Mouse (Mus musculus) hindbrain, embryonic 15.5 days (tissue): ENCODE data around the gene Nckap1. TPM values are rescaled to one million over a fixed set of nuclear protein-coding genes. Genes with fewer than 3 reads are reported as not detected.

ENCODE experiments used
- ATAC-seq: fragments of 200-750 bp; cut with Nextera tagmentation; 2 replicates; pipeline ENCODE4 v1.8.0; 2017; ENCODE audit warnings: low read depth, moderate number of reproducible peaks, moderate TSS enrichment; ENCODE audit not compliant: low FRiP score
- H3K27ac ChIP-seq: fragments of 300-500 bp; sonication (generic); replicated peaks from 2 replicates; pipeline ENCODE4 v1.5.1; 2015; ENCODE audit warnings: mild to moderate bottlenecking, inconsistent platforms
- H3K27me3 ChIP-seq: fragments of 300-500 bp; sonication (generic); 2 replicates; pipeline ENCODE4 v1.6.1; 2015; ENCODE audit warnings: control low read depth, inconsistent platforms
- H3K36me3 ChIP-seq: fragments of 300-500 bp; sonication (generic); 2 replicates; pipeline ENCODE4 v1.6.1; 2015; ENCODE audit warnings: control low read depth, inconsistent platforms
- H3K4me1 ChIP-seq: fragments of 300-500 bp; sonication (generic); replicated peaks from 2 replicates; pipeline ENCODE4 v1.6.1; 2015; ENCODE audit warnings: control low read depth, inconsistent platforms
- H3K4me2 ChIP-seq: fragments of 300-500 bp; sonication (generic); 2 replicates; pipeline ENCODE4 v1.6.1; 2015; ENCODE audit warnings: moderate library complexity, mild to moderate bottlenecking, inconsistent platforms
- H3K4me3 ChIP-seq: fragments of 300-500 bp; sonication (generic); 2 replicates; pipeline ENCODE4 v1.5.1; 2015; ENCODE audit warnings: mild to moderate bottlenecking, inconsistent platforms
- H3K9ac ChIP-seq: fragments of 300-500 bp; sonication (generic); 2 replicates; pipeline ENCODE4 v1.6.1; 2015; ENCODE audit warnings: inconsistent platforms
- H3K9me3 ChIP-seq: fragments of 300-500 bp; sonication (generic); 2 replicates; pipeline ENCODE4 v1.6.1; 2016; ENCODE audit warnings: control low read depth, inconsistent platforms
- WGBS: fragments of 180-500 bp; shearing (Covaris S2); methylation state at CpG from one replicate; pipeline ENCODE4 v1.1.7; 2015; 5-methylcytosine and 5-hydroxymethylcytosine counted together
- microRNA counts: library from miRNA; unstranded; fragments of <30 nt; microRNA quantifications from one replicate; lab custom pipeline; 2016
- microRNA-seq: library from miRNA; unstranded; fragments of <30 nt; microRNA quantifications from one replicate; pipeline ENCODE4, GENCODE M21; 2016
- polyA plus RNA-seq: library from polyadenylated mRNA; unstranded; fragments of >200 nt; fragmentation: Nextera tagmentation; extraction: Ambion mirVana; gene quantifications from 2 replicates; pipeline ENCODE4 v1.2.1, GENCODE M21; 2015

Gene Nckap1
- polyA plus RNA-seq, 1 experiment from 2014 or later: 104 TPM

- WGBS: 91% methylated on average over 16 of the region's 16 CpGs
- Histone ChIP-seq H3K9me3 (no peaks in the 10 kb centered on the region), H3K4me3 (no peak overlapping the region), H3K9ac (no peak overlapping the region), H3K27ac (no peak overlapping the region), H3K4me1 (no peaks in the 10 kb centered on the region), H3K4me2 (no peak overlapping the region), H3K36me3 (no peaks in the 10 kb centered on the region), H3K27me3 (no peaks in the 10 kb centered on the region)
- ATAC-seq: no peak
Observed at GRCm38 (mm10) chr2:80465991-80466821, 115.0 kb downstream of the Nckap1 start.

DNA sequence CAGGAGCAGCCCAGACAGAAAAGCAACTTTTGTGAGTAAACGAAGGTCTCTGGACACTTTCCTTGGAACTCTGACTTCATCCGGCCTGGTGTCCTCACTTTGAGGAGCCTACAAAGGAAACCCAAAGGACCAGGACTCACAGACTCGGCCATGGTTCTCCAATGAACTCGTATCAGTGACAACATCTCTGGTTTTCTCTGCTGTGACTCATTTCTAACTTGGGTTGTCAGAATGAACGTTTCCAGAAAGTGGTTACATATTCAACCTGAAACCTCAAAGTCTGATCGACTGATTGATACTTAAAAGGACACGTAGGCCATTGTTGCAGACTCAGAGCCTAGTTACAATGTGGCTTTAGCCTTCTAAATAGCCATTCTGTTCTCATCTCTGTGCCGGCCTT lies 119.4 kb downstream of the Nckap1 start:
- ATAC-seq: no peak
- WGBS: 68% methylated on average over 8 of the region's 8 CpGs
- Histone ChIP-seq H3K9ac (no peak overlapping the region), H3K4me2 (no peak overlapping the region), H3K4me1 (no peaks in the 10 kb centered on the region), H3K27me3 (no peaks in the 10 kb centered on the region), H3K9me3 (no peaks in the 10 kb centered on the region), H3K4me3 (no peak overlapping the region), H3K36me3 (no peaks in the 10 kb centered on the region), H3K27ac (no peak overlapping the region)

MicroRNAs encoded within 50 kb of the gene (microRNA counts, 519-probe panel; counts per million panel counts)
- 2,550 counts per million, percentile 41 among the panel's probes with 10 or more counts for microRNA mmu-miR-684 (lab: Ali Mortazavi, UCI)

Small RNAs within 50 kb of the gene (microRNA-seq; reads per million reads assigned to microRNA genes)
- not detected for gene Mir684-1

Other genes with a start within 250 kb of the Nckap1 start
- 12.8 and 18.5 TPM in 2 replicates for gene Frzb, start 133.8 kb downstream of the Nckap1 start, polyA plus RNA-seq
- 16.1 and 16.2 TPM in 2 replicates for gene Dusp19, start 35.7 kb upstream of the Nckap1 start, polyA plus RNA-seq
- 52.5 and 53.7 TPM in 2 replicates for gene Nup35, start 35.9 kb upstream of the Nckap1 start, polyA plus RNA-seq